Mouse (Mus musculus) cerebellum, adult 9-10 months (tissue): Measurements from ENCODE around the gene Armc6.
A peak's percentile ranks its signal among the peaks of the same experiment; 100 is the strongest.

ENCODE experiments used
- DNase-seq: peaks from one replicate; pipeline ENCODE4 v3.0.0; 2022

Gene Armc6

DNA sequence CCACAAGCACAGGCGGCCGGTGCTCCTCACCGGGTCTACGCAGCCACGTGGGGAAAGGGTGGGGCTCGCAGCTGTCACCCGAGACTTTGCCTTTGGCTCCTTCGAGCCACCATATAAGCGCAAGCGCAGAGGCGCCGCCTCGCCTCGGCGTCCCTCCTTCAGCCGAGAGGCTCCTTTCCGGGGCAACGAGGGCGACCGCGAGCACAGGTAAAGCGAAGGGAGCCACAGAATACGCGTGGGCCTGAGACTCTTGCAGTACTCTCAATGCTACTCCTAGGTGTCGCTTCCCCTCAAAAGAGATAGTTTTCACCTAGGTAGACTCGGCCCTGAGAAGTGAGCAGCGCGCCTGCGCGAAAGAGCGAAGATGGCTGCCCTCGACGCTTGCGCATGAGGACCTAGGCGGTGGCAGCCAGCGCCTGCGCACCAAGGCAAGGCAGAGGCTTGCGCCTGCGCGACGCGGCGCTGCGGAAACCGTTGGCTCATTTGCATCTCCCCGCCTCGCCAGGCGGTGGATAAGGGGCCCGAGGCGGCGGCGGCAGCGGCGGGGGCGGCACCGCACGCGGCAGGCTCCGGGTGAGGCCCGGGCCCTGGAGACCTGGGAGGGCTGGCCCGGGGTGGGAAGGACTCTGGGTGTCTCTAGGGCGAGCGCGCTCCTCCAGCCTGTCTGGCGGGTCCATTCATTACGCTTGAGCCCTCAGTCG is at the start of gene Armc6, which contains the start of gene Sugp2:
TSS of gene Armc6 (minus strand) at position 387 of the 701 bp plus-strand sequence.
TSS of gene Sugp2 (plus strand) at position 147 of the 701 bp plus-strand sequence.
- peak; percentile 96 for DNase-seq

DNA sequence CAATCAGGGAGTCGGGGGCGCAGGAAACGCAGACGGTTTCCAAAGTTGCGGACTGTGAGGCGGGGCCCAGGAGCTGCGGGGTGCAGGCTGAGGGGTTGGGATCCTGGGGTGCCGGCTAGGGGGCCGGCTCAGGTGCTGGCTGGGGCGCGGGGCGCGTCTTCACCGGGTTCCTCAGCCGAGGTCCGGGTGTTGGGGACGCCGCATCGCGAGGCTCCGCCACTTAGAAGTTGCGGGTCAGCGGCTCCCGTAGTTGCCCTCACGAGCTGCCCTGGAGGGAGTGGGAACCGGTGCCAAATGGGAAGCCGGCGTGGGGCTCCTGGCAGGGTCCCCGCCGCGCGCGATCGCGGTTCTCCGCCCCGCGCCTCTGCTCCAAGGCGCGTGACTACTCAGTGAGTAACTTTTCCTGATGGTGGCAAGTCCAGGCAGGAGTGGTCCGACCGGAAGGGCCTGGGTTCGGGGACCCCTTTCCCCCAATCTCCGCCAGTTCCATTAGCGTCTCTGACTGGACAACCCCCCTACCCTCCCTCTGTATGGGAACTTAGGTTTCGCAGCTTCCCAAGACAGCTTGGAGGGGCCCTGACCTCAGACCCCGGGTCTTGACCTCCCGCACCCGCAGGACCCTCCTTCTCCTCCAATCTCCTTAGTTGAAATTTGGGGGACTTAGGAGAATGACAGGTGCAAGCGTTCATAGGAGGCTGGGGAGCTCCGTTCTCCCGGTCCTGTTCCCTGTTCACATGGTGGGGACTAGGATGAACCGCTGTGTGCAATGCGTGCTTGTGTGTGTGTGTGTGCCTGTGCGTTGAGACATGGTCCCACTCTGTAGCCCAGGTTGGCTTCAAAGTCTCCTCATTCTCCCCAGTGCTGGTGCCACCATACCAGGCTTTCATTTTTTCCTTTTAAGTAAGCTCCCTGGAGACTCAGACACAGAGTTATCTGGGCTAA is 49.1 kb upstream of the Armc6 start:
- no peak for DNase-seq

DNA sequence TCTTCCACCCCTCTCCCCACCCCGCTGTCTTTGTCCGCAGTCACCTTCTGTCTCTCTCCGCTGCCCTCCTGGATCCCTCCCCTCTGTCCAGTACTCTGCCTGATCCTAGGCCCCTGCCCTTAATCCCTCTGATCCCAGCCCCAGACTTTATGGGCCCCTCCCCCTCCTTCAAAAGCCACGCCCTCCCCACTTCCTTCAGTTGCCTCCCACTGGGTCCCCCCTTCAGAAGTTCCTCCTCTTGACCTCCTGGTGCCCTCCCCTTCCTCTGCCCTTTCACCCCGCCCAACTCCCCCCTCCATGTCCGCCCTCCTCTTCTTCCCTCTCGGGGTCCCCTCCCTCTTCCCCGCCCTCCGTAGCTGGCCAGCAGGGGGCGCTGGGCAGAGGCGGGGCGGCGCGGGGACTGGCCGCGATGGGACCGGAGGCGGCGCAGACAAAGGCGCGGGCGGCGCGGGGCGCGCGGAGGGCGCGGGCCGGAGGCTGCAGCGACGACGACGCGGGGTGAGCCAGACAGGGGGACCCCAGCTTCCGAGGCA is 48.4 kb upstream of the Armc6 start, which contains the start of gene Homer3:
TSS of gene Homer3 (plus strand) at position 225 of the 533 bp plus-strand sequence.
- peak; percentile 57 for DNase-seq

DNA sequence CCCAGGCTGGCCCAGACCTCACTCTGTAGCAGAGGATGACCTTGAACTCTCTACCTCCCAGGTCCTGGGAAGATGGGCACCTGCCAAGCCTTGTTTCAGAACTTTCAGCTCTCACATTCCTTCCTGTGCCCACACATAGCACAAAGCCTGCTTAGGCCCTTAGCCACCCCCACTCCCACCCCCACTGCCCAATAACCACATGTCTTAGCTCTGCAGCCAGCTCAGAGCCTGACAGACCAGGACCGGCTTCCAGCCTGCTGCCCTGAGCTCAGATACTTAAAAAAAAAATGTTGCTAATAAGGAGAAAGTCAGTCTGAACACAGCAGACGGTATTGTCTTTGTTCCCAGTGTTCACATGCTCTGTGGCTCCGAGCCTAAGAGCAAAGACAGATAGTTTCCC is 46.7 kb upstream of the Armc6 start:
- DNase-seq, result no peak

DNA sequence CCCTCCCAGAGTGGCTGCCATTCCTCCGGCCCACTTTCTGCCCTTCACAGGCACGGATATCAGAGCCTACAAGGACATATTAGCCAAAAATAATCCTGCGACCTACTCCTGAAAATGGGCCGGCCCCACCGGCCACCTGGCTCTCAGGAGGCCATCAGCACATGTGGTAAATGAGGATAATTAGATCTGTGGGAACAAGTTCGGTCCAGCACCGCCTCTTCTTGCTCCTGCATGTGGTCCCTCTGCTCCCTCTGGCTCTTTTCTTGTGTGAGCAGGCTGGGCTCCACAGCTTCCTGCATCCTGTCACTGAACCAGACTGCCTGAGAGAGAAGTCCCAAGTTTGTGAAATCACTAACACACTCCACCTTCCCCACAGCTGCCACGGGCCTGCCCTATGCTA is 45.0 kb upstream of the Armc6 start:
- peak; percentile 41 for DNase-seq

DNA sequence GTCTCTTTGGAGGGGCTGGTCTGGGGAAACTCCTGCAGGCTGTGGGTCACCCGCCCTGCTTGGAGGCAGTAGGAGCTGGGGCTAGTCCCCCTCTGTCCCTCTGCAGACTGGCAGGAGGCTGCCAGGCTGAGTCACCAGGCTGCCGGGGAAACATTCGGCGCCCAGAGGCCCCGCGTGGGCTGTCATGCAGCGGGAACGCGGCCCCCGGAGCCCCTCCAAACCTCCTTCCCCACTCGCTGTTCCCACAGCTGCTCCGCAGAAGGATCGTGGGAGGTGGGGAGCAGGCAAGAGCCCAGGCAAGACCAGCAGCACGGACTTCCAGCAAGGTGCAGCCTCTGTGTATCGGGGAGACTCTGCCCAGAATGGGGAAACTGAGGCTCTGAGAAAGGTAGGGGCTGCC is 43.9 kb upstream of the Armc6 start:
- DNase-seq, result no peak

DNA sequence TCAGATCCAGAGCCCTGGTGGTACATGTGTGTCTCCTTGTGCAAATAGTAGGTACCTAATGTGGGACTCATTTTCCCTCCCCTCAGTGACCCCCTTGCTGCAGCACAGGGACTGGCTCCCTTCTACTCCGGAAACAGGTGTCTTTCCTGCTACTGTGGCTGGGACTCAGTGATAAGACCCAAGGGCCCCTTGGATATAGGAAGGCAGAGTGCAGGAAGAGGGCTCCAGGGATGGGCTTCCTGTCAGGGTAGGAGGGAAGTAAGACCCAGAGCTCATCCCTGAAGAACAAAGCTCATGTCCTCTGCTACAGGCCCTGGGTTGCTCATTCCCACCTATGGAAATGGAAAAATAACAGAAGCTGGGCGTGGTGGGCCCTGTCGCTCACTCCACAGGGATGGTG is 42.2 kb upstream of the Armc6 start:
- DNase-seq, result no peak

DNA sequence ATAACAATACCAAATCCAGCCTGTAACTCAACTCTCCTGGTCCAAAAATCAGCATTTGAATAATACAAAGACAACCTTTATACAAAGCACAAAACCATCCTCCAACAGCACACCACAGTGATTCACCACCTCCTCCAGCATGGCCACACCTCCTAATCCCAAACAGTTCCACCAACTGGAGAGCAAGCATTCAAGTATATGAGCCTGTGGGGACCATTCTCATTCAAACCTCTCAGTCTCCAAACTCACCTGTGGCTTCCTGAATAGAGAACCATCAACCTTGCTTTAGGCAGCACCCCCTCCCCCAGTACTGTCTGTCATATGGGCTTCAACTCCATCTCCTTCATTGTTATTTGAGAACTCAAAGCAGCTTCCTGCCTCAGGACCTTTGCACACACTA is 40.1 kb upstream of the Armc6 start:
- no peak for DNase-seq

DNA sequence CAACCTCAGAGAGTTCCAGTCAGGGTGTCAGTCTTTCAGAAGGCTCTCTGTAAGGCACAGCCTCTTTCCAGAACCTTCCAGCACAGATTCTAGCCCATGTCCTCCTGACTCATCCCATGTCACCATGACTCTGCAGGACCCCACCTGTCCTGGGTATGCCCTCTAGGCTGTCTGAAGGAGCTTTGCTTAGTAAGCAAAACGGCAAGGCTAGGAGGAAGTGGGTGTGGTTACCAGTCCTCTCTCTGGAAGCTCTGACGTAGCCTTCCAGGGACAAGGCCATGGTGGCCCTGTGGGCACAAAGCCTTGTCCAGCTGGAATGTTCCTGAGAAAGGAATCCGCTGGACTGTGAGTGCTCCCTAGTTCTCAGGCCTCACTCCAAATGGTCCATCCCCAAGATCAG is 38.7 kb upstream of the Armc6 start:
- no peak for DNase-seq

DNA sequence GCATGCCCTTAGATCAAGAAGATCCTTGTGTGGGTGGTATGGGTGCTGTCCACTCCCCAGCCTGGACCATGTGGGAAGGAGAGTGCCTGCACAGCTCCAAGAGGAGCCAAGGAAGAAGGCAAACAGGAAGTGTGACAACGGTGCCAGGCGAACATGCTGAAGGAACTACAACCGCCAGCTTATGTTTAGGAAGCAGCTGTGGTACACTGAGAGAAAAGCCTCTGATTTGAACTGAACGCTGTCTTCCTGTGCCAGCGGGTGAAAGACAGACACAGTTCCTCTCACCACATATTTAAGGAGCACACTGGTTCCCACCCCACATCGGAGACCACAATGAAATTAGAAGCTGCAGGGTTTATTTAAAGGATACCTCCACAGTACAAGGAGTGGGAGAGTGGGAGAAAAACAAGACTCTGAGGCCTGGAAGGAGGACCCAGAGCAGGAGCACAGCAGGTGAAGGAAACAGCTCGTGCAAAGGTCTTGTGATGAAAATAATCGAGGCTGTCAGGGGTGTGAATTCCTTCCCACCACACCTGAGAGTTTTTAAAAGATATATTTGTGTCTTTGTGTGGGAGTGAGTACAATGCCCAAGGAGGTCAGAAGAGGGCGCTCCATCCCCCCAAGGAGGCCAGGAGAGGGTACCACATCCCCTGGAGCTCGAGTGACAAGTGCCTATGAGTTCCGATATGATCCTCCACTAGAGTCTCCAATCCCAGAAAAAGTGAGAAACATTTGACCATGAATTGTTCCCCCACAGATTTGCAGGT is 34.7 kb upstream of the Armc6 start:
- DNase-seq, result no peak

DNA sequence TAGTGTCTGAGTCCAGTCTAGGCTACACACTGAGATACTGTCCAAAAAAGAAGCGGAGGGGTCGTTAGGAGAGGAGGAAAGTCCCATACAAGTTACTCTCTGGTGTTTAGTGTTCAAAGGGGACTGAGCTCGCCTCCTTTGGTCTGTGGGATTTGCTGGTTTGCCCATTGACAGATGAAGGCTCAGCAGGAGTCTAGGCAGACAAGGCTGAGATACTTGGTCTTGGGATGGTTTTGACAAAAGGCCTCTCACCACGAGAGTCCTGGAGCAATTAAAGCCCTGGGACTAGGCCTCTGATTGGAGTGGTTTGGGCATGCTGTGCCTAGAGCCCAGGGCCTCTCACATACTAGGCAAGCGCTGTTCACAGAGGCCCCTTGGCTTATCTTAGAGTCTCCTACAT is 34.0 kb upstream of the Armc6 start:
- DNase-seq, result peak; percentile 37

DNA sequence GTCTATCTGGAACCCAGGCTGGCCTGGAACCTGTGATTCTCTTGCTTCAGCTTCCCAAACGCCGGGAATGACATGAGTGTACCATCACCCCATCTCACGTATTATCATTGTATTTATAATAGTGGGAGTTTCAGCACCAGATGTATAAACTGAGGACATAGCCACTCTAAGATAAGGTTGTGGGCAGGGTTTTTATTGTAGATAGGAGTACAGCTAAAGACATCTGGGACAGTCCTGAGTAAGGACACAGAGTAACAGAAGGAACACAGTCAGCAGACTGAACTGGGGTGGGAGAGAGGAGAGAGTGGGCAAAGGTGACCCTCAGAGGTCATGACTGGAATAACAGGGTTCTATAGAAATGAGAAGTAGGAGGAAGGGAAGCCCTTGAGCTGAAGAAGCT is 33.4 kb upstream of the Armc6 start:
- DNase-seq, result no peak

DNA sequence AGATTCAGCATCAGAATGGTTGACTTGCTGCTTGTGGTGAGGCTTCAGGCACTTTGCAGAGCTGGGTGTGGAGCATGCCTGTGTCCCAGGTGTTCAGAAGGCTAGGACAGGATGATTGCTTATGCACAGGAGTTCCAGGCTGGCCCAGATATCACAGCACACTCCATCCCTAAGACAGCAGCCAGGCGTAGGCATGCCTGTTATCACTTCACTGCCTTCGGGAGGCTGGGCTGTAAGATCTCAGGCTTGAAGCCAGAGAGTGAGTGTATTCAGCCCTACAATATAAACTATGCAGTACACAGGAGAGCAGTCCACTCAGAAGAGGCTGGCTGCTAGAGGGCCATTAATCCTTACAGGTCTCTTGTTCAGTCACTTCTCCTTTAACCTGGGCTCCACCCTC is 24.8 kb upstream of the Armc6 start:
- no peak for DNase-seq

DNA sequence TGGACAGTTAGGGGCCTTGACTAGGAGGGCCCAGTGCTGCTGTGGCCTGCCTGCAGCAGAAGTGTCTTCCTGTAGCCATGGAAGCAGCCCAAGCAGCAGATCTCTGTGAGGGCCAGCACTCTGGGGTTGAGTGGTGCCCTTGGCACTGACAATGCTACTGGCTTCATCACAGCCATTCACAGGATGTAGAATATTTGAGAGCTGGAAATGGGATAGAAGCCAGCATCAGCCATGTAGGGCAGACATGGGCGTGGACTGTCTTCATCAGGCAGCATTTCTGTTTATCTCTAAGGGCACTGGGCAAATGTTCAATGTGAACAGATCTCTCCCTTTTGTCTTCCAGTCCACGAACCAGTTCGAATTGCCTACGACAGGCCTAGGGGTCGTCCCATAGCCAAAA is 24.3 kb upstream of the Armc6 start:
- DNase-seq, result no peak

DNA sequence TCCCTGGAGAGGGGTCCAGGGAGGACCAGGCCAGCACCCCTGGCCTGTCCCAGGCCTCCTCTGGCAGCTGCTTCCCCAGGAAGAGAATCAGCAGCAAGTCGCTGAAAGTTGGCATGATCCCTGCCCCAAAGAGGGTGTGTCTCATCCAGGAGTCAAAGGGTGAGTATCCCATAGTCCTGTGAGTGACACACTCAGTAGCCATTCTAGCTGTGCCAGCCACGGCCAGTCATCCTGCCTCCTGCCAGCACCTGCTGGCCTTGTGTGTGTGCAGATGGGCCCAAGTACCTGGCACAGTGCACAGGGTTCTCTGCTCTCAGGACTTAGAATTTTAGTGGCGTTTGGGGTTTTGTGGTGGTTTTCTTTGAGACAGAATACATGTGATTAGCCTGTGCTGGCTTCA is 23.2 kb upstream of the Armc6 start:
- DNase-seq, result peak; percentile 65

DNA sequence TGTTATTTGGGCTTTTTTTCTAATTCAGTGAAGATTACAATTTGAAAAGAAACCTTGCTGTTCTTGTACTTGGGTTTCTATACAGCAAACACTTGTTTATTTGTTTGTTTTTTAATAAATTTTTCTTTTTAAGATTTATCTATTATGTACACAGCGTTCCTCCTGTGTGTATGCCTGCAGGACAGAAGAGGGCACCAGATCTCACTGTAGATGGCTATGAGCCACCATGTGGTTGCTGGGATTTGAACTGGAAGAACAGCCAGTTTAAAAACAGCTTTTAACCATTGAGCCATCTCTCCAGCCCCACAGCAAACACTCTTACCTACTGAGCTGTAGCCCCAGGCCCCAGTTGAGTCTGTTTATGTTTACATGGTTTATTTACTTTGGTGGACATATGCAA is 20.4 kb upstream of the Armc6 start:
- DNase-seq, result no peak

DNA sequence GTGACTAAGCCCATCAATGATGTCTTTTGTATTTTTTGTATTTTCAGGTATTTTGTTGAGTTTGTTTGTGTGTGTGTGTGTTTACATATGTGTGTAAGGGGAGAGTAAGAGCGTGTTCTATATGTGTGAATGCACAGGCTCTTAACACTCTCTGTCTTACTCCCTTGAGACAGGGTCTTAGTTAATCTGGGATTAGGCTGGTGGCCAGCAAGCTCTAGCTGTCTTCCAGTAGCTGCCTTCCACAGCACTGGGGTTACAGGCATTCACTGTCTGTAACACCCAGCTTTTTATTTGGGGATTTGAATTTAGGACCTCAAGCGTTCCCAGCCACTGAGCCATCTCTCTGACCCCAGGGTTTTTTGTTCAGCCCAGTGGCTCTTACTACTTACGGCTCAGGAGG is 13.6 kb upstream of the Armc6 start:
- DNase-seq, result no peak

DNA sequence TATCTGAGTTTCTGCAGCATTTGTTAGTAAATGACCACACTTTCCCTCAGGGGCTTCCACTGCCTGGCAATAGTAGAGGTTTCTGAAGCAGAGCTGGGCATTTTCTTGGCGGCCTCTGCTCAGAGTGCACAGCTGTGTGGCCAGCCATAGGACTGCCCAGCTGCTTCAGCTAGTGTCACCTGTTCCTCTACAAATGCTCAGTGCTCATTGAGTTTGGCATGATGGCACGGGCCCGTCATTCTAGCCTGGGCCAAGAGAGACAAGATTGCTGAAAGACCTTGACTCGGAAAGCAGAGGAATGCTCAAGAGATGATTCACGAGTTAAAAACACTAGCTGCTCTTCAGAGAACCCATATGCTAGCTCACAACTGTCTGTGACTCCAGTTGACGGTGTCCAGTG is 12.4 kb upstream of the Armc6 start:
- DNase-seq, result no peak

DNA sequence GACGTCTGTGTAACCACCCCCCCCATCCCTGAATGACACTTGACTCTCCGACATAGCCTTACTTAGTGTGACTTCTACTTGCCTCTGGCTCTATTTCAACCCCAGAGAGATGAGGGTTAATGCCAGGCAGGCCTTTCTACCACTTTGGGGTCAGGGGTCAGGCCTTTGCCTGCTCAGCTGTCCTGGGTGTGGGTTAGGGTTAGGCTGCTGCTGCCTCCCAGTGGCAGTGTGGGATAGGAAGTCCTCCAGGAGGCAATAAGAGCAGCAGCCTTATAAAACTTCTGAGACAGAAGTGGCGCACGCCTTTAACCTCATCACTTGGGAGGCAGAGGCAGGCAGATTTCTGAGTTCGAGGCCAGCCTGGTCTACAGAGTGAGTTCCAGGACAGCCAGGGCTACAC is 6.4 kb upstream of the Armc6 start:
- no peak for DNase-seq

DNA sequence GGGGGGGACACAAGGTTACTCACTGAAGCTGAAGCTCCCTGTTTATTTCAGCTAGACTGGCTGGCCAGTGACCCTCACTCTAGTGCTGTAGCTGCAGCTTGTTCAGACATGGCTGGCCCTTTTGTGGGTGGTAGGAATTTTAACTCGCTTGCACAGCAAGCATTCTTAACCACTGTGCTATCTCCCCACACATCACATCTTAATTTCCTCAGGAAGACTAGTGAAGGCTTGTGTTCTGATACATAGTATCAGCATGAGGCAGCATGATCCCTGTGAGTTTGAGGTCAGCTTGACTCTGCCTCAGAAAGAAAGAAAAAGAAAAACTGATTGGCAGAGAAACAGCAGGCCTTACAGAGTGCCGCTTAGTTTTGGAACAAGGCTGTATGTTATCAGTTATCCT is 3.6 kb upstream of the Armc6 start:
- no peak for DNase-seq

DNA sequence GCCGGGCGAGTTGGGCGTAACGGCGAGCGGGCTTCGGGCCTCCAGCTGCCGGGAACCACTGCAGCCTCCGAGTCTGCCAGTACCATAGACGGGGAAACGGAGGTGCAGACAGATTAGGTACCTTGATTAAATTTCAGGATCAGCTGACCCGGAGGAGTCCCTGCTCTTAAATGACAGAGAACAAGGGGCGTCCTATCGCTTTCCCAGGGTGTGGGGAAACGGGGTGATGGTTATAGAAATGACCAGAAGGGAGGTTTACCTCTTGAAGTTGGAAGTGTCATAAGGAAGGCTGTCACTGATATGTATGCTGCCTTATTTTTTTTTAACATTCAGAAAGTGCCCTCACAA is 489 bp upstream of the Armc6 start:
- DNase-seq, result no peak

DNA sequence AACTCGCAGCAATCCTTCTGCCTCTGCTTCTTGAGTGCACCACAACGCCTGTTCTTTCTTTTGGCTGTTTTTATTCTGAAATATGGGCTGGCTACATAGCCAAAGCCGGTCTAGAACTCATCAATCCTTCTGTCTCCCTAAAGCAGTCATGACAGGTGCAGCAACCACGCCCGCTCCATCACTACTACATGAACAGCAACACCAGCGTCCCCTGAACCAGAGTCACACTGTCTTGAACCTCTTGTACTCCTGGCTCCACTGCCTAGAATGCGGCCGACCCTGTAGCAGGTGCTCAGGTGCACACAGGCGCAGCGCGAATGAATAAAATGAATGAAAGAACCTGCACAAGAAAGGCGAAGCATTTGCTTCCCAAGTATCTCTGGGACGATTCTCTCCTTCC is 660 bp downstream of the Armc6 start:
- no peak for DNase-seq

DNA sequence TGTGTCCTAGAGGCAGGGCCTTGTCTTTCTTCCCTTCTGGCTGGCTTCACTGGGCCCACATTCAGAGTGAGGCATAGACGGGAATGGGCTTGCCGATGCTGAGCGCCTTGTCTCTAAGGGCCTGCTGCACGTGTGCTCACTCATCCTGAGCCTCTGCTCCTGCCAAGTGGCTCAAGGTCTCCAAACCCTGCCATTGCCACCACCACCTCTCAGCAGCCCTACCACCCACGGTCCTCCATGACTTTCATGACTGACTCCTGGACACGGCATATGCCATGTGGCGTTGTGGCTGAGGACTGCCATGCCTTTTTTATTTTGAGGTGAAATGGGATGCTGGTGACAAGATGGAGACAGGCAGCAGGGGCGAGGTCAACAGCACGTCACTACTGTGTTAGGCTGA is 3.4 kb downstream of the Armc6 start:
- no peak for DNase-seq
